Mouse (Mus musculus) adrenal gland, adult 2 months (tissue): ENCODE data around the gene Wdr59. TPM values are rescaled to one million over a fixed set of nuclear protein-coding genes. Genes with fewer than 3 reads are reported as not detected.
"Not testable (repeated sequence)": the region's sequence is repeated elsewhere in the genome, so short reads cannot be mapped to it uniquely, and the experiment has no call there.

Source experiments
- DNase-seq: peaks from one replicate; pipeline ENCODE4 v3.0.0; 2021
- polyA plus RNA-seq: library from polyadenylated mRNA; depleted of rRNA; stranded (reverse); fragments of >200 nt; gene quantifications from 2 replicates; pipeline ENCODE4 v1.2.3, GENCODE M21; 2012
- total RNA-seq, 2 experiments: library from RNA; stranded (reverse); gene quantifications; 2 replicates each; pipeline ENCODE4 v1.2.3; 2021

Gene Wdr59
- total and polyA plus RNA-seq, 3 experiments: 7.2 to 12.4 (median 10.6) TPM

GRCm38 (mm10) chr8:111537765-111538158 lies 15.9 kb upstream of the Wdr59 start:
- no peak for DNase-seq

- DNase-seq: peak; percentile 58
Measured at GRCm38 (mm10) chr8:111536978-111537764, 15.3 kb upstream of the Wdr59 start.

GRCm38 (mm10) chr8:111536031-111536977 lies 14.4 kb upstream of the Wdr59 start, which contains the start of gene Znrf1:
TSS of gene Znrf1 (plus strand) at chr8:111536097.
- peak; percentile 87 for DNase-seq

GRCm38 (mm10) chr8:111535491-111535890 lies 13.6 kb upstream of the Wdr59 start:
- no peak for DNase-seq

- DNase-seq: no peak
Measured at GRCm38 (mm10) chr8:111533503-111533902, 11.6 kb upstream of the Wdr59 start.

GRCm38 (mm10) chr8:111531621-111532020 lies 9.7 kb upstream of the Wdr59 start:
- DNase-seq: no peak

GRCm38 (mm10) chr8:111531191-111531590 lies 9.3 kb upstream of the Wdr59 start:
- DNase-seq: no peak

- DNase-seq: no peak
Measured at GRCm38 (mm10) chr8:111528071-111528470, 6.2 kb upstream of the Wdr59 start.

- no peak for DNase-seq
Measured at GRCm38 (mm10) chr8:111527149-111527548, 5.3 kb upstream of the Wdr59 start.

GRCm38 (mm10) chr8:111526403-111527024 lies 4.6 kb upstream of the Wdr59 start:
- DNase-seq: no peak

GRCm38 (mm10) chr8:111517466-111517865 lies 4.4 kb downstream of the Wdr59 start:
- DNase-seq: no peak

GRCm38 (mm10) chr8:111516451-111517035 lies 5.3 kb downstream of the Wdr59 start:
- DNase-seq: no peak

- no peak for DNase-seq
Measured at GRCm38 (mm10) chr8:111513446-111513845, 8.4 kb downstream of the Wdr59 start.

- no peak for DNase-seq
Measured at GRCm38 (mm10) chr8:111512941-111513340, 9.0 kb downstream of the Wdr59 start.

GRCm38 (mm10) chr8:111510401-111510800 lies 11.5 kb downstream of the Wdr59 start:
- no peak for DNase-seq

- no peak for DNase-seq
Measured at GRCm38 (mm10) chr8:111509278-111509677, 12.6 kb downstream of the Wdr59 start.

- DNase-seq: no peak
Measured at GRCm38 (mm10) chr8:111508566-111508965, 13.3 kb downstream of the Wdr59 start.

- DNase-seq: no peak
Measured at GRCm38 (mm10) chr8:111501724-111502464, 20.0 kb downstream of the Wdr59 start.

- not testable (repeated sequence) for DNase-seq
Measured at GRCm38 (mm10) chr8:111498249-111498648, 23.6 kb downstream of the Wdr59 start.

- DNase-seq: no peak
Measured at GRCm38 (mm10) chr8:111496326-111496725, 25.6 kb downstream of the Wdr59 start.

GRCm38 (mm10) chr8:111493176-111493575 lies 28.7 kb downstream of the Wdr59 start:
- DNase-seq: no peak
